Mouse (Mus musculus) natural killer cell, adult 2 months (primary cell): Measurements from ENCODE around the gene Olfr945.

Experiments
- DNase-seq, 2 experiments: peaks; one replicate each; pipeline ENCODE4 v3.0.0; 2022; ENCODE audit warnings: low spot score in 2 of 2

Gene Olfr945

DNA sequence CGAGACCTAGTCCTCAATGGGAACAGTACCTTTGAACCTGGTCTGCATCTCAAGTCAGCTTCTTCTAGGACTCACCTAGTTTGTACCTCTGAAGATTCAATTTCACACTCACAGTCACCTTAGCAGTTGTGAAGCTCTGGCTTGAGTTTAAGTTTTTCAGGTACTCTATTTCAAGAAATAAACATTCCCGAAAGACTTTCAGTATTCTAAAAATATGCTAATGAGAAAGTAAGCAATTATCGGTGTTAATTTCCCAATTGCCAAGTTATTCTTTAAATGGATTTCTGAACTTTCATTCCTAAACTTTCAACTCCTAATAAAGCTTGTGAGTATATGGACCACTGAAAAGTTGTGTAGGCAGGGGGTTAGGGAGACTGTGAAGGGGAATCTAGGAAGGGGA lies at the start of gene Olfr945:
Gene Olfr945, minus strand, starts transcription at position 101 of the 400 bp plus-strand sequence.
- DNase-seq = no peak

DNA sequence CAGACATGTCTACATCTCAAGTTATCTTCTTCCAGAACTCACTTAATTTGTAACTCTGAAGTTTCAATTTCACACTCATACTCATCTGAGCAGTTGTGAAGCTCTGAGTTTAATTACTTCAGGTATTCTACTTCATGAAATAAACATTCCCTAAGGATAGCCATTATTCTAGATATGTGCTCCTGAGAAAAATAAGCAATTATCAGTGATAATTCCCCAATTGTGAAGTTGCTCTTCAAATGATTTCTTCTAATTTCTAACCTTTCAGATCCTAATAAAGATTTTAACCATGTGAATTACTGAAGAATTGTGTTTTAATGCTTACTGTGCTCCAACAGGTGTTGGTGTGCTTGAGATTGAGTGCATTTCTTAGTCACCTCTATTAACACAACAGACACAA lies 49.3 kb upstream of the Olfr945 start, which contains the start of gene Olfr948:
Gene Olfr948, minus strand, starts transcription at position 101 of the 400 bp plus-strand sequence.
- DNase-seq = no peak

DNA sequence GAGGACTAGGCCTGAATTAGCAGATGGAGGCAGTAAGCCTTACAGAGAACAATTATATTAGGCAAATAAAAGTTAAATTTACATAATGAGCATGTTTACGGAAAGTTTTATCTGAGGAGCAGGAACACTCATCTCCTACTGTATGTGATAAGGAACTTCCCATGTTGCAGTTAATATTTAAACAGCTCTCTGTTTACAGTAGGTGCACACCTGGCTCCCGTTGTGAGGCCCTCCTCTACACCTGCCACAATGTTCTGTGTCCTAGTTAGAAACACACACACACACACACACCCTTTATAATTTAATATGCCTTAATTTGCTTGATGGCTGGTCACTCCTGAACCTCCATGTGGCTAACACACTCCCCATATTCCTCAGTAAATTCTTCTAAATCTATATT lies 10.5 kb upstream of the Olfr945 start:
- DNase-seq = no peak

DNA sequence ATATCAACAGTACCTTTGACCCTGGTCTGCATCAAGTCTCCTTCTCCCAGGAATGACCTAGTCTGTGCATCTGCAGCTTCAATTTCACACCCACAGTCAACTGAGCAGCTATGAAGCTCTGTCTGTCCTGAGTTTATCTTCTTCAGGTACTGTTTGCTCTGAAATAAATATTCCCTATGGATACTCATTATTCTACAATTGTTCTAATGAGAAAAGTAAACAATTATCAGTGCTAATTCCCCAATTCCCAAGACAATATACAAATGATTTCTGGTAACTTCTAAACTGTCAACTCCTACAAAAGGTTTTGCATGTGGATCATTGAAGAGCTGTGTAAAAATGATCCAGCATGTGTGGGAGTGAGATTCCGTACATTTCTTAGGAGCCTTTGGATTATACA lies 26.7 kb downstream of the Olfr945 start, which contains the start of gene Olfr1537:
Gene Olfr1537, minus strand, starts transcription at position 101 of the 400 bp plus-strand sequence.
- DNase-seq = no peak
